Mouse (Mus musculus): ENCODE measurements around the gene Cdhr3. TPM values are rescaled to one million over a fixed set of nuclear protein-coding genes. Genes with fewer than 3 reads are reported as not detected.
A peak's percentile ranks its signal among the peaks of the same experiment; 100 is the strongest.

Cdhr3 gene
- total and polyA plus RNA-seq, 3 experiments, result not detected

DNA sequence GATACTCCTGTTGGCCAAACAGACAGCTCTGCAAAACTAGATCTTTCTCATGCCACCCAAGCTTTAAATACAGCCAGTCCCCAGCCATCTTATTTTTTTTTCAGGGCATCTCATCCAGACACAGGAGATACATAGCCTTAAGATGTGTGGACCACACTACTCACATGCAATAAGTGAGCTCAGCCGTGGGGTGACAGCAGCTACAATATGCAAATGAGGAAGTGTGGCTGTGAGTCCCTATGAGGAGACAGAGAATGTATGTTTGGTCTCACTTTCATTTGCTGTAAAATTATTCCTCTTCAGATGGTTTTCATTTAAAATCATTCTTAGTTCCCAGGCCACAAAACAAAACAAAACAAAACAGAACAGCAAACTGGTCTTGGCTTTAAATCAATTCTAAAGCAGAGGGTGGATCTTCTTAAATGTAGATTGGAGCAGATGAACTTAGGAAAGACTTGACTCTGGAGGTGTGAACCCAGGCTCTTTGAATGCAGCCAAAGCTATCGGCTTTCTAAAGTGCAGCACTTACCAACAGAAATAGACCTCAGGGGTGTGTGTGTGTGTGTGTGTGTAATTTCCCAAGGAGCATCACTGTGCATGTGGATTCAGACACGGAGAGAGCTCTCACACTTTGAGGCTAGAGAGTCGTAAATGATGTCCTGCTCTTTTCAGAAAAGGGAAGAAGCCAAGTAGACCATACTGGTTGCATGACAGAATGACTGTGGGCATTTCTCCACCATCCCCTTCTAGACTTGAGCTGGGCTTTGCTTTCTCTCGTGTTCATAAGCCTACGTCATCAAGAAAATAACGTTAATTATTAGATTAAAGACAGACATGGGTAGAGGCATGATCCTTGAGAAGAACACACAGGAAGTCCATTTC is 75.6 kb downstream of the Cdhr3 start:
- Histone ChIP-seq H3K36me3 (ENCODE audit: control insufficient read depth in 1 of 2, insufficient read depth in 2 of 2, low read length in 2 of 2) (no peaks in the 10 kb centered on the region), H3K27ac (ENCODE audit: control insufficient read depth, low read depth, low read length) (no peak overlapping the region), H3K9ac (ENCODE audit: control insufficient read depth, low read depth, low read length, poor library complexity, severe bottlenecking) (no peak overlapping the region), H3K9me3 (replicated peaks; ENCODE audit: insufficient read depth, low read length) (no peaks in the 10 kb centered on the region), H3K4me1 (ENCODE audit: control insufficient read depth in 1 of 2, insufficient read depth in 2 of 2, low read length in 2 of 2) (no peaks in the 10 kb centered on the region), H3K79me2 (ENCODE audit: control insufficient read depth, insufficient read depth, low read length, poor library complexity) (no peaks in the 10 kb centered on the region), H3K4me3 (ENCODE audit: control insufficient read depth in 1 of 2, insufficient read depth in 1 of 2, low read depth in 2 of 2, low read length in 2 of 2) (peak overlapping the region; percentile 24 to 31; a peak in 1 of 4 replicates), H3K27me3 (ENCODE audit: control insufficient read depth in 1 of 2, insufficient read depth in 2 of 2, low read length in 2 of 2) (peaks cover 0 to 2% of the 10 kb centered on the region in 2 experiments; a peak in 2 of 4 replicates)
- TF ChIP-seq NELFE (IDR thresholded peaks at IDR 0.05; ENCODE audit: low read depth, low read length) (no peak), BHLHE40 (IDR thresholded peaks at IDR 0.05; ENCODE audit: borderline replicate concordance, low read depth, low read length) (no peak), ELF1 (IDR thresholded peaks at IDR 0.05; ENCODE audit: low read depth, low read length) (no peak), KAT2A (conservative IDR thresholded peaks at IDR 0.05; ENCODE audit: low read depth, low read length) (no peak), POLR2AphosphoS2 (IDR thresholded peaks at IDR 0.05; ENCODE audit: low read length) (no peak), POLR2A (IDR thresholded peaks at IDR 0.05; ENCODE audit: control insufficient read depth in 1 of 2, insufficient read depth in 1 of 2, low read depth in 1 of 2, low read length in 2 of 2, poor library complexity in 1 of 2) (no peak), JUND (IDR thresholded peaks at IDR 0.05; ENCODE audit: low read depth, low read length) (no peak)
- DNase-seq (ENCODE audit: low read depth, low spot score), result peak; percentile 55

- Histone ChIP-seq H3K4me3 (ENCODE audit: control insufficient read depth in 1 of 2, insufficient read depth in 1 of 2, low read depth in 2 of 2, low read length in 2 of 2) (no peak overlapping the region), H3K9me3 (replicated peaks; ENCODE audit: insufficient read depth, low read length) (no peaks in the 10 kb centered on the region), H3K36me3 (ENCODE audit: control insufficient read depth in 1 of 2, insufficient read depth in 2 of 2, low read length in 2 of 2) (no peaks in the 10 kb centered on the region), H3K27me3 (ENCODE audit: control insufficient read depth in 1 of 2, insufficient read depth in 2 of 2, low read length in 2 of 2) (peaks cover 2 to 3% of the 10 kb centered on the region in 2 experiments), H3K9ac (ENCODE audit: control insufficient read depth, low read depth, low read length, poor library complexity, severe bottlenecking) (no peak overlapping the region), H3K27ac (ENCODE audit: control insufficient read depth, low read depth, low read length) (no peak overlapping the region), H3K79me2 (ENCODE audit: control insufficient read depth, insufficient read depth, low read length, poor library complexity) (no peaks in the 10 kb centered on the region), H3K4me1 (ENCODE audit: control insufficient read depth in 1 of 2, insufficient read depth in 2 of 2, low read length in 2 of 2) (no peaks in the 10 kb centered on the region)
- TF ChIP-seq ZMIZ1 (IDR thresholded peaks at IDR 0.05; ENCODE audit: low read depth, low read length) (no peak), CTCF (IDR thresholded peaks at IDR 0.05 in 2 of 3, conservative IDR thresholded peaks at IDR 0.05 in 1 of 3; ENCODE audit: control insufficient read depth in 1 of 3, insufficient read depth in 1 of 3, low read depth in 2 of 3, low read length in 3 of 3, poor library complexity in 1 of 3, severe bottlenecking in 1 of 3) (no peak), ZNF384 (IDR thresholded peaks at IDR 0.05; ENCODE audit: low read depth, low read length) (no peak), E2F4 (IDR thresholded peaks at IDR 0.05; ENCODE audit: borderline replicate concordance, low read depth, low read length) (no peak), CHD2 (IDR thresholded peaks at IDR 0.05; ENCODE audit: low read length) (no peak), MYC (IDR thresholded peaks at IDR 0.05; ENCODE audit: low read depth, low read length) (no peak), POLR2A (IDR thresholded peaks at IDR 0.05; ENCODE audit: control insufficient read depth in 1 of 2, insufficient read depth in 1 of 2, low read depth in 1 of 2, low read length in 2 of 2, poor library complexity in 1 of 2) (no peak)
- DNase-seq (ENCODE audit: low read depth, low spot score), result no peak
These were observed 77.6 kb downstream of the Cdhr3 start for GRCm38 (mm10) chr12:33015103-33015502.

Measured in MEL (cell line).